Mouse (Mus musculus) lung, postnatal 4 days (tissue): Measurements from ENCODE around the gene Htr2b.

ENCODE experiments used
- DNase-seq, 2 experiments: peaks; one replicate each; pipeline ENCODE4 v3.0.0; 2021

The Htr2b gene

GRCm38 (mm10) chr1:86076565-86076964 lies 35.2 kb downstream of the Htr2b start:
- no peak for DNase-seq

- peak; percentile 89 to 92 for DNase-seq
These were observed 47.3 kb downstream of the Htr2b start, which contains the start of gene Psmd1 for GRCm38 (mm10) chr1:86064271-86064991. Gene Psmd1, plus strand, starts transcription at chr1:86064387.

DNA sequence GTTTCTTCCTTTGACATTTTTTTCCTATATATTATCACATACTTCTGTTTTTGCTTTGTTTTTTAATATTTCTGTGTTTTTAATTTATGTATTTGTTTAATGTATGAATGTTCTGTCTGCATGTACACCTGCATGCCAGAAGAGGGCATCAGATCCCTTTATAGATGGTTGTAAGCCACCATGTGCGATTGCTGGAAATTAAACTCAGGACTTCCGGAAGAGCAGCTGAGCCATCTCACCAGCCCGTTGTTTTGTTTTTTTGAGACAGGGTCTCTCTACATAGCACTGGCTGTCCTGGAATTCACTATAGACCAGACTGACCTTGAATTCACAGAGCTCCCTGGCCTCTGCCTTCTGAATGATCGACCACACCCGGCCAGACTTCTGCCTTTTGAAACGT lies 49.2 kb downstream of the Htr2b start:
- no peak for DNase-seq

GRCm38 (mm10) chr1:86058856-86059769 lies 52.7 kb downstream of the Htr2b start:
- peak; percentile 92 to 95 for DNase-seq

DNA sequence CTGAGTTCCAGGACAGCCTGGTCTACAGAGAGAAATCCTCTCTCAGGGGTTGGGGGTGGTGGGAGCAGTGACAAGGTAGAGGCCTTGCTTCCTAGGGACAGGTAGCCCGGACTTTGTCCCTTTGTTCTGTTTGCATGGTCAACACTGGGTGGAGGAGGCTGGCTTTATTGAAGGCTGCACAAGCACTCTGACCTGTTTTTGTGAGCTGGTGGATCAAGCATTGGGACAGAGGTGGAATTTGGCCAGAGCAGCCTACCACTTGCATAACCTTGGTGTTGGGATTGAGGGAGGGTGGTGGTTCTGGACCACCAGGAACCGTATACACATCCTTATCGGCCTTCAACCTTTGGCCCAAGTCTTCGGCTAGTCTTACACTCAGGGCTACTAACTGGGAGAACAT lies 55.5 kb downstream of the Htr2b start:
- no peak for DNase-seq

- DNase-seq, result no peak
These were observed 56.8 kb downstream of the Htr2b start for GRCm38 (mm10) chr1:86054943-86055342.

GRCm38 (mm10) chr1:86053198-86053921 lies 58.4 kb downstream of the Htr2b start:
- peak; percentile 16 to 42 for DNase-seq
